Mouse (Mus musculus): ENCODE measurements around the gene Trpc3. TPM values are rescaled to one million over a fixed set of nuclear protein-coding genes. Genes with fewer than 3 reads are reported as not detected.
"Not testable (repeated sequence)": the region's sequence is repeated elsewhere in the genome, so short reads cannot be mapped to it uniquely, and the experiment has no call there.

The Trpc3 gene
- polyA plus RNA-seq, 1 experiment from 2014 or later, result 0.28 TPM

DNA sequence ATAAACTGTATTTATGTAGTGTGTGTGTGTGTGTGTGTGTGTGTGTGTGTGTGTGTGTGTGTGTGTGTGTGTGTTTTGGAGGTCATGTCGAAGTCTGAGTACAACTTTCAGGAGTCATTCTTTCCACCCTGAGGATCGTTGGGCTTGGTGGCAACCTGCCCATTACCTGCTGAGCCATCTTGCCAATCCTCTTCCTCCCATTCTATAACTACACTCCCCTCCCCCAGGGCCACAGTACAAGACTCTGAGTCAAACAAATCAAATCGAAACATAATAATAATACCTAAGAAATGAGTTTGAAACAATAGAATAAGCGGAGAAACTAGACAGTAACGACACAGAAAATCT is 76.1 kb downstream of the Trpc3 start:
- 71% methylated on average over 5 of the region's 5 CpGs for WGBS (ENCODE audit: insufficient replicate concordance)
- peak overlapping the region; percentile 94 for H3K4me2 ChIP-seq (ENCODE audit: low read depth, low read length)
- H3K36me3 ChIP-seq (ENCODE audit: control insufficient read depth, insufficient read depth), result no peaks in the 10 kb centered on the region
- no peak overlapping the region; the same call in 1 of the 2 replicates for H3K4me3 ChIP-seq (ENCODE audit: low read depth, low read length)
- H3K27ac ChIP-seq (ENCODE audit: low read length), result no peak overlapping the region
- no peaks in the 10 kb centered on the region for H3K27me3 ChIP-seq (ENCODE audit: control insufficient read depth, insufficient read depth, low read depth, low read length)
- H3K9me3 ChIP-seq (replicated peaks; ENCODE audit: control insufficient read depth, low read length), result no peaks in the 10 kb centered on the region
- no peak for ATAC-seq (ENCODE audit: low read depth)
- peaks cover 13% of the 10 kb centered on the region for H3K4me1 ChIP-seq (ENCODE audit: control insufficient read depth, low read depth, low read length)
- H3K9ac ChIP-seq (ENCODE audit: low read depth, low read length), result no peak overlapping the region

DNA sequence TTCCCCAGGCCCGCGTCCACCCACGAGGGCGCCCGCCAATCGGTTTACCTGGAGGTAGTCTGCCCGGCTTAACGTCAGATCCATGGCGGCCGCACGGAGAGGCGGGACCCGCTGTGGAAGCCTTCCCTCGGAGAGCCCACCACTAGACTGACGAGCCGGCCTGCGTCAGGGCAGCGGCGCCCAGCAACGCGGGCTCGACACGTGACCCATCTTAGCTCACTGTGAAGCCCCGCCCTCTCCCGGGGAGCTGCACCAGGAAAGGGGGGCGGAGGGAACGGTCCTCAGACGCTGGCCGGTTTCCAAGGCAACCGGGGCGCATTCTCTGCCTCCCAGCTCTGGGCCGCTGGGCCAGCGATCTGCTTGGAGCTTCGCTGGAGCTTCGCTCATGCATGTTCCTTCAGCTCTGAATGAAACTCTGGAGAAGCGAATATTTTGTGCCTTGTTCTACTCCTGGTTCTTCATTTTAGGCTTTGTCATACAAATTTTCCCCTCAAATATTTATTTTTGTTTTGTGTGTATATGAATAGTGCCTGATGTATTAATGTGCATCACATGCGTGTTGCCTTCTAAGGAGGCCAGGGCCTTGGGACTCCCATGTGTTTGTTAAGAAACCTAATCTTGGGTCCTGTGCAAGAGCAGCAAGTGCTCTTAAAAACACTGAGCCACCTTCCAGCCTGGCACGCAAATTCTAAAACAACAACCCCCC is 76.6 kb downstream of the Trpc3 start, which contains the start of gene Bbs7:
TSS of gene Bbs7 (minus strand) at position 276 of the 706 bp plus-strand sequence.
- WGBS (ENCODE audit: insufficient replicate concordance), result 4% methylated on average over 37 of the region's 38 CpGs
- ATAC-seq (ENCODE audit: low read depth), result peak; percentile 97
- Histone ChIP-seq H3K27ac (ENCODE audit: low read length) (peak within 1 kb of the TSS; percentile 37; the same call in 1 of the 2 replicates), H3K4me2 (ENCODE audit: low read depth, low read length) (peak within 1 kb of the TSS; percentile 94), H3K27me3 (ENCODE audit: control insufficient read depth, insufficient read depth, low read depth, low read length) (no peaks in the 10 kb centered on the region), H3K4me1 (ENCODE audit: control insufficient read depth, low read depth, low read length) (peaks cover 13% of the 10 kb centered on the region), H3K4me3 (ENCODE audit: low read depth, low read length) (peak within 1 kb of the TSS; percentile 80), H3K9ac (ENCODE audit: low read depth, low read length) (peak within 1 kb of the TSS; percentile 78), H3K36me3 (ENCODE audit: control insufficient read depth, insufficient read depth) (no peaks in the 10 kb centered on the region), H3K9me3 (replicated peaks; ENCODE audit: control insufficient read depth, low read length) (no peaks in the 10 kb centered on the region)

DNA sequence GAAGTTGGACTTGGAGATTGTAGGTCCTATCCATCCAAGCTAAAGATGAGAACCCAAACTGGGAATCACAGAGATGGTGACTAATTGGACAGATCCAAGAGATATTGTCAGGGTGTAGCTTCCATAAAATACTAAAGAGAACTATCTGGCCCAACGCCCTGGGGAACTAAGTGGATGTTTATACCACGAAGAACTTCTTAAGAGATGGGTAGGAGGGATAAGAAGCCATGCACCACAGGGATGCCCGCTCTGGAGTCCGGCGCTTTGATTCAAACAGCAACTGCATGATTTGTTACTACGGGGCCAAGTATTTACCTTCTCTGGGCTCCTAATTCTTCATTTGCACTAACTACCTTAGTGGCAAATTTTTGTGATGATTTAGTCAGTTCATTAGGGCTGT is 77.3 kb downstream of the Trpc3 start:
- WGBS (ENCODE audit: insufficient replicate concordance), result 21% methylated on average over 6 of the region's 6 CpGs
- Histone ChIP-seq H3K4me2 (ENCODE audit: low read depth, low read length) (peak overlapping the region; percentile 94), H3K9me3 (replicated peaks; ENCODE audit: control insufficient read depth, low read length) (no peaks in the 10 kb centered on the region), H3K27me3 (ENCODE audit: control insufficient read depth, insufficient read depth, low read depth, low read length) (no peaks in the 10 kb centered on the region), H3K4me1 (ENCODE audit: control insufficient read depth, low read depth, low read length) (peaks cover 13% of the 10 kb centered on the region), H3K36me3 (ENCODE audit: control insufficient read depth, insufficient read depth) (no peaks in the 10 kb centered on the region), H3K4me3 (ENCODE audit: low read depth, low read length) (peak overlapping the region; percentile 80), H3K27ac (ENCODE audit: low read length) (no peak overlapping the region; the same call in 1 of the 2 replicates), H3K9ac (ENCODE audit: low read depth, low read length) (peak overlapping the region; percentile 78)
- 0 out of 2 replicates have a peak, but pooled peaks have one; percentile 2 for ATAC-seq (ENCODE audit: low read depth)

DNA sequence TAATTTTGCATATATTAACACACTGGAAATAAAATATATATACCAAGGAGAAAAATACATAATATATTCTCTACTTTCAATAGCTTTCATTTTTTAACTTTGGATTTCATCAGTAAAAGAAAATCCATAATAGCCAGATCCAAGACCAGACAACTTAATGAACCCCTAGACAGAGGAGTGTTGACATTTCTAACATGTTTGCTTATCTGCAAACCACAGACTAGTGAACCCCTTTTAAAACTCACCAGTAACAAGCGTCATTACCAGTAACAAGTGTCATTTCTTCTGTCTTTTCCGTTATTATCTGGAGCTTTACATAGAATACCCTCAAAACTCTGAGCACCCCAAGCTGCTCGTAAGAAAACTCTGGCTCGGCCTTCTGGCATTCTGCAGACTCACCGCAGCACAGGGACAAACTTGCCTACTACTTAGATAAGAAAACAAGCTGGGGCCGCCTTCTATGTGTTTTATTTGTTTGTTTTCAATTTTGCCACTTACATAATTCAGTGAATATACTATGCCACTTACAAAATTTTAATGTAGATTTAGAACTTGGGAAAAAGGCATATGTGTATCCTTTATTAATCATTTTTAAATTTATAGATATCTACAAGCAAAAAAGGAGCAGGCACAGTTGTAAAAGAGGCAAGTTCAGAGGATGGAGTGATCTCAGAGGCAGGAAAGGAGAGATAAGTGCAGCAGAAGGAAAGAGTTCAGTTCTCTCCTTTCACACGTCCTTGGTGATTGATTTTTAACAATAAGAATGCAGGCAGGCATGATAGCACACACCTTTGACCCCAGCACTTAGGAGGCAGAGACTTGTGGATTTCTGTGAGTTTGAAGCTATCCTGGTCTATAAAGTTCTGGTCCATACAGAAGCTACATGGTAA is 83.8 kb downstream of the Trpc3 start:
- Histone ChIP-seq H3K4me2 (ENCODE audit: low read depth, low read length) (peak overlapping the region; percentile 47), H3K4me1 (ENCODE audit: control insufficient read depth, low read depth, low read length) (no peaks in the 10 kb centered on the region; the same call in none of the 2 replicates), H3K27ac (ENCODE audit: low read length) (peak overlapping the region; percentile 67), H3K9me3 (replicated peaks; ENCODE audit: control insufficient read depth, low read length) (no peaks in the 10 kb centered on the region), H3K9ac (ENCODE audit: low read depth, low read length) (peak overlapping the region; percentile 36; the same call in 1 of the 2 replicates), H3K36me3 (ENCODE audit: control insufficient read depth, insufficient read depth) (no peaks in the 10 kb centered on the region), H3K4me3 (ENCODE audit: low read depth, low read length) (peak overlapping the region; percentile 33), H3K27me3 (ENCODE audit: control insufficient read depth, insufficient read depth, low read depth, low read length) (no peaks in the 10 kb centered on the region)
- ATAC-seq (ENCODE audit: low read depth), result peak; percentile 90
- 22% methylated on average over 7 of the region's 7 CpGs for WGBS (ENCODE audit: insufficient replicate concordance)

DNA sequence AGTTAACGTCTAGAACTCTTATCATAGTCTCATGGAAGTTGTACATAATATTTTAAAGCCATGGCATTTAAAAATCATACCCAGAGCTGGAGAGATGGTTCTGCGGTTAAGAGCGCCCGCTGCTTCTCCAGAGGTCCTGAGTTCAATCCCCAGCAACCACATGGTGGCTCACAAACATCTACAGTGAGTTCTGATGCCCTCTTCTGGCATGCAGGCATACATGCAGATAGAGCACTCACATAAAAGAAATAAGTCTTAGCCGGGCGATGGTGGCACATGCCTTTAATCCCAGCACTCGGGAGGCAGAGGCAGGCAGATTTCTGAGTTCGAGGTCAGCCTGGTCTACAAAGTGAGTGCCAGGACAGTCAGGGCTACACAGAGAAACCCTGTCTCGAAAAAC is 90.2 kb downstream of the Trpc3 start:
- not testable (repeated sequence) for H3K9ac ChIP-seq (ENCODE audit: low read depth, low read length); H3K4me2 ChIP-seq (ENCODE audit: low read depth, low read length); ATAC-seq (ENCODE audit: low read depth); H3K9me3 ChIP-seq (replicated peaks; ENCODE audit: control insufficient read depth, low read length); H3K27ac ChIP-seq (ENCODE audit: low read length); H3K36me3 ChIP-seq (ENCODE audit: control insufficient read depth, insufficient read depth); H3K4me1 ChIP-seq (ENCODE audit: control insufficient read depth, low read depth, low read length); H3K27me3 ChIP-seq (ENCODE audit: control insufficient read depth, insufficient read depth, low read depth, low read length); H3K4me3 ChIP-seq (ENCODE audit: low read depth, low read length)
- 78% methylated on average over 8 of the region's 9 CpGs for WGBS (ENCODE audit: insufficient replicate concordance)

DNA sequence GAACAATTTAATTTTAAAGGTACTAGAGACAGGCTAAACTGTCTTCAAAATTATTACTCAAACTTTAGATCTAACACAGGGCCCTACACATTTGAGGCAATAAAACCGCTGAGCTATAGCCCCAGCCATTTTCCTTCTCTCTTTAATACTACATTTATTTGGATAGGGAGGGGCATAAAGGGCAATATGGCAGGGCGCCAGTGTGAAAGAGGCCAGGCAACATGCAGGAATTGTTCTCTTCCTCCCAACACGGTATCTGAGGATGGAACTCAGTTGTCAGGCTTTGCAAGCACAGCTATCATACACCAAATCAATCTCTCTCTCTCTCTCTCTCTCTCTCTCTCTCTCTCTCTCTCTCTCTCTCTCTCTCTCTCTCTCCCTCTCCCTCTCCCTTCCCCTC is 91.2 kb downstream of the Trpc3 start:
- no peaks in the 10 kb centered on the region for H3K4me1 ChIP-seq (ENCODE audit: control insufficient read depth, low read depth, low read length)
- H3K4me3 ChIP-seq (ENCODE audit: low read depth, low read length), result no peak overlapping the region
- no peaks in the 10 kb centered on the region for H3K36me3 ChIP-seq (ENCODE audit: control insufficient read depth, insufficient read depth)
- no peak for ATAC-seq (ENCODE audit: low read depth)
- no peaks in the 10 kb centered on the region for H3K27me3 ChIP-seq (ENCODE audit: control insufficient read depth, insufficient read depth, low read depth, low read length)
- no peaks in the 10 kb centered on the region for H3K9me3 ChIP-seq (replicated peaks; ENCODE audit: control insufficient read depth, low read length)
- H3K27ac ChIP-seq (ENCODE audit: low read length), result no peak overlapping the region
- no peak overlapping the region for H3K9ac ChIP-seq (ENCODE audit: low read depth, low read length)
- 64% methylated on average over 3 of the region's 3 CpGs for WGBS (ENCODE audit: insufficient replicate concordance)
- H3K4me2 ChIP-seq (ENCODE audit: low read depth, low read length), result no peak overlapping the region

DNA sequence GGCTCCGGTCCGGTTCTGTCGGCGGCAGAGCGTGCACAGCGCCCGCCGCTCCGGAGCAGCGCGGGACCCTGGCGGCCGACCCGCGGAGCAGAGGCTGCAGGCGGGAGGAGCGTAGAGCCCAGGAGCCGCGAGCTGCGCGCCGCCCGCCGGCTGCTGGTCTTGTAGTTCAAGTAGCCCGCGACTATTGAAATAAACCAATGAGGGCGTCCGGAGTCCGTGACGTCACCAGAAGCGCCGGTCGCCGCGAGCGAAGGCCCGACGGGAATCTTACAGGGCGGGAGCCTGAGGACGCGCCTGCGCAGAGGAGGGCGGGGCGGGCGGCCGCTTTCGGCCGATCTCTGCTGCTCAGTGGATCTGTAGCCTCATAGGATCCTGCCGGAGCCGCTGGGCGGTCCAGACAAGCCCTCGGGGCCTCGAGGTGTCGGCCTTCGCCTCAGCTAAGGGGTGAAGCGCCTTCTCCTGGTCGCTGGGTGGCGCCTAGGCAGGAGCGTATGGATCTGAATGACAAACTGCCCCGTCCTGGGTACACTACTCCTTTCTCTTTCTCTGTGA is 118.1 kb downstream of the Trpc3 start, which contains the start of gene Ccna2:
TSS of gene Ccna2 (minus strand) at position 324 of the 552 bp plus-strand sequence.
- H3K4me1 ChIP-seq (ENCODE audit: control insufficient read depth, low read depth, low read length), result peaks cover 19% of the 10 kb centered on the region
- no peaks in the 10 kb centered on the region for H3K9me3 ChIP-seq (replicated peaks; ENCODE audit: control insufficient read depth, low read length)
- H3K27ac ChIP-seq (ENCODE audit: low read length), result peak within 1 kb of the TSS; percentile 94
- peak within 1 kb of the TSS; percentile 71 for H3K4me2 ChIP-seq (ENCODE audit: low read depth, low read length)
- peak within 1 kb of the TSS; percentile 100 for H3K4me3 ChIP-seq (ENCODE audit: low read depth, low read length)
- no peaks in the 10 kb centered on the region for H3K27me3 ChIP-seq (ENCODE audit: control insufficient read depth, insufficient read depth, low read depth, low read length)
- H3K9ac ChIP-seq (ENCODE audit: low read depth, low read length), result peak within 1 kb of the TSS; percentile 100
- ATAC-seq (ENCODE audit: low read depth), result peak; percentile 96
- peaks cover 30% of the 10 kb centered on the region for H3K36me3 ChIP-seq (ENCODE audit: control insufficient read depth, insufficient read depth)
- under 1% methylated on average over 58 of the region's 60 CpGs for WGBS (ENCODE audit: insufficient replicate concordance)

DNA sequence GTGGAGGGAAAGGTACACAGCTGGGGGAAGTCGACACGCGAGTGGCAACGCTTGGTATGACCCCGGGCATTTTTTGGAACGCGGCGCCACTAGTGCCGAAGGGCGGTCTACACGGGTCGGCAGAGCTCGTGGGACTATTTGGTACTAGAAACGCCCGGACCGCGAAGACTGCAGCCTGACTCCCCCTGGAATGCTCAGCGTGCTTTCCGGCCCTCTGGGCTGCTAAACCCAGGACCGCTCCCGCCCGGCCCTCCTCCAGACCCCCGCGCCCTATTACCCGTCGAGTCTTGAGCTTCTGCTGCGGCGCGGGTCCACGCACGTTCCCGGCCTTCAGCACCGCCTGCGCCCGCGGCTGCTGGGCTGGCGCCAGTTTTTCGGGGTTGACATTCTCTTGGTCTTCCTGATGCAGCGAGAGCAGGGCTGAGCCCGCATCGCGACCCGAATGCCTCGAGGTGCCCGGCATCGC is 118.6 kb downstream of the Trpc3 start:
- Histone ChIP-seq H3K9ac (ENCODE audit: low read depth, low read length) (peak overlapping the region; percentile 100), H3K4me2 (ENCODE audit: low read depth, low read length) (peak overlapping the region; percentile 65), H3K4me1 (ENCODE audit: control insufficient read depth, low read depth, low read length) (peaks cover 19% of the 10 kb centered on the region), H3K27me3 (ENCODE audit: control insufficient read depth, insufficient read depth, low read depth, low read length) (no peaks in the 10 kb centered on the region), H3K4me3 (ENCODE audit: low read depth, low read length) (peak overlapping the region; percentile 100), H3K9me3 (replicated peaks; ENCODE audit: control insufficient read depth, low read length) (no peaks in the 10 kb centered on the region), H3K27ac (ENCODE audit: low read length) (peak overlapping the region; percentile 93), H3K36me3 (ENCODE audit: control insufficient read depth, insufficient read depth) (peaks cover 35% of the 10 kb centered on the region)
- no peak for ATAC-seq (ENCODE audit: low read depth)
- under 1% methylated on average over 46 of the region's 46 CpGs for WGBS (ENCODE audit: insufficient replicate concordance)
